Mouse (Mus musculus): ENCODE data around the gene Cops6.

Cops6 gene

GRCm38 (mm10) chr5:138187661-138188306 is 26.9 kb downstream of the Cops6 start:
- DNase-seq, result peak; percentile 75

- DNase-seq, result peak; percentile 88
Observed at GRCm38 (mm10) chr5:138193771-138194727, 33.2 kb downstream of the Cops6 start, which contains the start of gene Mblac1. Mblac1 (plus strand) TSS chr5:138194314.

- DNase-seq, result peak; percentile 62
Observed at GRCm38 (mm10) chr5:138194755-138195345, 34.0 kb downstream of the Cops6 start.

- no peak for DNase-seq
Observed at GRCm38 (mm10) chr5:138195463-138195862, 34.6 kb downstream of the Cops6 start.

GRCm38 (mm10) chr5:138199576-138199975 is 38.7 kb downstream of the Cops6 start:
- no peak for DNase-seq

GRCm38 (mm10) chr5:138202086-138202485 is 41.2 kb downstream of the Cops6 start:
- no peak for DNase-seq

GRCm38 (mm10) chr5:138207253-138207652 is 46.4 kb downstream of the Cops6 start:
- no peak for DNase-seq

GRCm38 (mm10) chr5:138207873-138208272 is 47.0 kb downstream of the Cops6 start:
- no peak for DNase-seq
